Mouse (Mus musculus) thymus, adult 2 months (tissue): ENCODE results near the gene Kcnh5. TPM values are rescaled to one million over a fixed set of nuclear protein-coding genes. Genes with fewer than 3 reads are reported as not detected.

Experiments
- DNase-seq: peaks from one replicate; pipeline ENCODE4 v3.0.0; 2021
- H3K27ac ChIP-seq: fragments of 200-500 bp; 2 replicates; pipeline ENCODE4 v1.5.1; 2012; ENCODE audit warnings: low read length, control low read depth; ENCODE audit not compliant: control insufficient read depth, insufficient read depth
- H3K27me3 ChIP-seq: fragments of 200-500 bp; 2 replicates; pipeline ENCODE4 v1.6.1; 2012; ENCODE audit warnings: mild to moderate bottlenecking, low read length, moderate library complexity, mixed read lengths; ENCODE audit not compliant: control insufficient read depth, insufficient read depth
- H3K36me3 ChIP-seq: fragments of 200-500 bp; 2 replicates; pipeline ENCODE4 v1.6.1; 2012; ENCODE audit warnings: mild to moderate bottlenecking, low read length, moderate library complexity; ENCODE audit not compliant: control insufficient read depth, insufficient read depth
- H3K4me1 ChIP-seq: fragments of 200-500 bp; replicated peaks from 2 replicates; pipeline ENCODE4 v1.6.1; 2012; ENCODE audit warnings: low read length; ENCODE audit not compliant: control insufficient read depth, insufficient read depth
- H3K4me3 ChIP-seq: fragments of 200-500 bp; 2 replicates; pipeline ENCODE4 v1.5.1; 2012; ENCODE audit warnings: mild to moderate bottlenecking, low read length, control low read depth, moderate library complexity; ENCODE audit not compliant: control insufficient read depth, insufficient read depth
- CTCF ChIP-seq: fragments of 200-500 bp; IDR thresholded peaks from 2 replicates; pipeline ENCODE4 v1.5.1; 2012; ENCODE audit warnings: mild to moderate bottlenecking, control low read depth, low read length, moderate library complexity, borderline replicate concordance; ENCODE audit not compliant: control insufficient read depth, poor library complexity, insufficient read depth; ENCODE audit errors: extremely low read depth
- POLR2A ChIP-seq: fragments of 200-500 bp; IDR thresholded peaks from 2 replicates; pipeline ENCODE4 v1.6.1; 2012; ENCODE audit warnings: mild to moderate bottlenecking, low read length, control low read depth, moderate library complexity; ENCODE audit not compliant: control insufficient read depth, poor library complexity, insufficient read depth; ENCODE audit errors: extremely low read depth
- WGBS: fragments of 180-500 bp; shearing (Covaris S2); methylation state at CpG from one replicate; pipeline ENCODE4 v1.1.7; 2018; 5-methylcytosine and 5-hydroxymethylcytosine counted together
- polyA plus RNA-seq: library from polyadenylated mRNA; depleted of rRNA; stranded (reverse); fragments of >200 nt; gene quantifications from 2 replicates; pipeline ENCODE4 v1.2.3, GENCODE M21; 2012

The Kcnh5 gene
- polyA plus RNA-seq, 1 experiment = not detected

GRCm38 (mm10) chr12:75175931-75176565, 1.1 kb downstream of the Kcnh5 start:
- Histone ChIP-seq H3K36me3 (no peaks in the 10 kb centered on the region), H3K27ac (no peak overlapping the region), H3K4me3 (no peak overlapping the region), H3K27me3 (peaks cover 7% of the 10 kb centered on the region), H3K4me1 (no peaks in the 10 kb centered on the region)
- 11% methylated on average over 19 of the region's 19 CpGs for WGBS
- no peak for DNase-seq
- TF ChIP-seq CTCF (no peak), POLR2A (no peak)

GRCm38 (mm10) chr12:75170970-75171369, 6.2 kb downstream of the Kcnh5 start:
- Histone ChIP-seq H3K27ac (no peak overlapping the region), H3K27me3 (no peaks in the 10 kb centered on the region), H3K4me1 (no peaks in the 10 kb centered on the region), H3K4me3 (no peak overlapping the region), H3K36me3 (no peaks in the 10 kb centered on the region)
- DNase-seq = no peak
- WGBS = 12% methylated on average over 2 of the region's 2 CpGs
- no peak for TF ChIP-seq CTCF
- TF ChIP-seq POLR2A = no peak

GRCm38 (mm10) chr12:75153076-75153568, 24.0 kb downstream of the Kcnh5 start:
- TF ChIP-seq CTCF (no peak), POLR2A (no peak)
- 98% methylated on average over 2 of the region's 2 CpGs for WGBS

GRCm38 (mm10) chr12:75139792-75140191, 37.3 kb downstream of the Kcnh5 start:
- 96% methylated on average over 1 of the region's 1 CpGs for WGBS
- DNase-seq = no peak
- TF ChIP-seq POLR2A (no peak), CTCF (no peak)
- H3K27ac ChIP-seq = no peak overlapping the region
- H3K27me3 ChIP-seq = no peaks in the 10 kb centered on the region
- no peaks in the 10 kb centered on the region for H3K36me3 ChIP-seq
- H3K4me1 ChIP-seq = no peaks in the 10 kb centered on the region
- H3K4me3 ChIP-seq = no peak overlapping the region

More at GRCm38 (mm10) chr12:75153076-75153568, 24.0 kb downstream of the Kcnh5 start:
- Histone ChIP-seq H3K27ac (no peak overlapping the region), H3K36me3 (no peaks in the 10 kb centered on the region), H3K27me3 (no peaks in the 10 kb centered on the region), H3K4me3 (no peak overlapping the region), H3K4me1 (no peaks in the 10 kb centered on the region)
- DNase-seq = no peak

- WGBS = 82% methylated on average over 5 of the region's 5 CpGs
- Histone ChIP-seq H3K36me3 (no peaks in the 10 kb centered on the region), H3K4me1 (no peaks in the 10 kb centered on the region), H3K27ac (no peak overlapping the region), H3K4me3 (no peak overlapping the region), H3K27me3 (no peaks in the 10 kb centered on the region)
- DNase-seq = no peak
- no peak for TF ChIP-seq CTCF
- TF ChIP-seq POLR2A = no peak
Measured at GRCm38 (mm10) chr12:75091921-75092320, 85.2 kb downstream of the Kcnh5 start.

GRCm38 (mm10) chr12:75090957-75091356, 86.2 kb downstream of the Kcnh5 start:
- WGBS = 100% methylated on average over 1 of the region's 1 CpGs
- Histone ChIP-seq H3K36me3 (no peaks in the 10 kb centered on the region), H3K27ac (no peak overlapping the region), H3K27me3 (no peaks in the 10 kb centered on the region), H3K4me1 (no peaks in the 10 kb centered on the region), H3K4me3 (no peak overlapping the region)
- no peak for TF ChIP-seq POLR2A
- TF ChIP-seq CTCF = no peak
- no peak for DNase-seq
